Mouse (Mus musculus) heart, embryonic 12.5 days (tissue): ENCODE data around the gene Ripor1. TPM values are rescaled to one million over a fixed set of nuclear protein-coding genes. Genes with fewer than 3 reads are reported as not detected.
A peak's percentile ranks its signal among the peaks of the same experiment; 100 is the strongest.
"Not testable (repeated sequence)": the region's sequence is repeated elsewhere in the genome, so short reads cannot be mapped to it uniquely, and the experiment has no call there.

ENCODE experiments used
- ATAC-seq: fragments of 200-750 bp; cut with Nextera tagmentation; 2 replicates; pipeline ENCODE4 v1.8.0; 2017; ENCODE audit warnings: moderate TSS enrichment, moderate library complexity; ENCODE audit not compliant: insufficient number of reproducible peaks, low FRiP score
- H3K27ac ChIP-seq: fragments of 300-500 bp; sonication (generic); 2 replicates; pipeline ENCODE4 v1.5.1; 2016; ENCODE audit warnings: mild to moderate bottlenecking, moderate library complexity; ENCODE audit not compliant: poor library complexity, severe bottlenecking
- H3K27me3 ChIP-seq: fragments of 300-500 bp; sonication (generic); replicated peaks from 2 replicates; pipeline ENCODE4 v1.6.1; 2016; ENCODE audit warnings: mild to moderate bottlenecking, moderate library complexity
- H3K36me3 ChIP-seq: fragments of 300-500 bp; sonication (generic); 2 replicates; pipeline ENCODE4 v1.6.1; 2016; ENCODE audit warnings: mild to moderate bottlenecking, moderate library complexity
- H3K4me1 ChIP-seq: fragments of 300-500 bp; sonication (generic); replicated peaks from 2 replicates; pipeline ENCODE4 v1.6.1; 2016; ENCODE audit warnings: mild to moderate bottlenecking
- H3K4me2 ChIP-seq: fragments of 300-500 bp; sonication (generic); 2 replicates; pipeline ENCODE4 v1.6.1; 2016; ENCODE audit warnings: mild to moderate bottlenecking, moderate library complexity
- H3K4me3 ChIP-seq: fragments of 300-500 bp; sonication (generic); 2 replicates; pipeline ENCODE4 v1.5.1; 2016; ENCODE audit warnings: mild to moderate bottlenecking
- H3K9ac ChIP-seq: fragments of 300-500 bp; sonication (generic); 2 replicates; pipeline ENCODE4 v1.6.1; 2016; ENCODE audit warnings: mild to moderate bottlenecking, moderate library complexity
- H3K9me3 ChIP-seq: fragments of 300-500 bp; sonication (generic); replicated peaks from 2 replicates; pipeline ENCODE4 v1.6.1; 2016; ENCODE audit warnings: mild to moderate bottlenecking, moderate library complexity
- WGBS: fragments of 180-500 bp; shearing (Covaris S2); methylation state at CpG from one replicate; pipeline ENCODE4 v1.1.7; 2016; 5-methylcytosine and 5-hydroxymethylcytosine counted together
- polyA plus RNA-seq: library from polyadenylated mRNA; unstranded; fragments of >200 nt; fragmentation: Nextera tagmentation; extraction: Ambion mirVana; gene quantifications from 2 replicates; pipeline ENCODE4 v1.2.1, GENCODE M21; 2016

Gene Ripor1
- 32.8 and 33.4 TPM in 2 replicates for polyA plus RNA-seq

- under 1% methylated on average over 42 of the region's 42 CpGs for WGBS
Measured at GRCm38 (mm10) chr8:105604804-105605381, at the start of gene Ripor1. TSS of gene Ripor1 (plus strand) at chr8:105605255.

GRCm38 (mm10) chr8:105562863-105563262 lies 42.2 kb upstream of the Ripor1 start:
- Histone ChIP-seq H3K36me3 (peaks cover 12% of the 10 kb centered on the region; the same call in 1 of the 2 replicates), H3K4me3 (no peak overlapping the region), H3K27me3 (no peaks in the 10 kb centered on the region), H3K4me2 (no peak overlapping the region), H3K9me3 (no peaks in the 10 kb centered on the region), H3K27ac (no peak overlapping the region), H3K4me1 (peaks cover 29% of the 10 kb centered on the region), H3K9ac (no peak overlapping the region)
- WGBS, result 85% methylated on average over 3 of the region's 3 CpGs
- no peak for ATAC-seq

More at GRCm38 (mm10) chr8:105604804-105605381, at the start of gene Ripor1:
- Histone ChIP-seq H3K36me3 (no peaks in the 10 kb centered on the region), H3K27ac (peak within 1 kb of the TSS; percentile 96), H3K4me1 (peaks cover 39% of the 10 kb centered on the region), H3K9ac (peak within 1 kb of the TSS; percentile 95), H3K27me3 (no peaks in the 10 kb centered on the region), H3K4me2 (peak within 1 kb of the TSS; percentile 93), H3K4me3 (peak within 1 kb of the TSS; percentile 72), H3K9me3 (no peaks in the 10 kb centered on the region)
- peak; percentile 86 for ATAC-seq

GRCm38 (mm10) chr8:105563871-105564270 lies 41.2 kb upstream of the Ripor1 start:
- Histone ChIP-seq H3K27ac (no peak overlapping the region), H3K4me1 (peaks cover 29% of the 10 kb centered on the region), H3K36me3 (peaks cover 12% of the 10 kb centered on the region; the same call in 1 of the 2 replicates), H3K9ac (no peak overlapping the region), H3K4me2 (no peak overlapping the region), H3K9me3 (no peaks in the 10 kb centered on the region), H3K4me3 (no peak overlapping the region), H3K27me3 (no peaks in the 10 kb centered on the region)
- ATAC-seq, result no peak
- 89% methylated on average over 1 of the region's 1 CpGs for WGBS

DNA sequence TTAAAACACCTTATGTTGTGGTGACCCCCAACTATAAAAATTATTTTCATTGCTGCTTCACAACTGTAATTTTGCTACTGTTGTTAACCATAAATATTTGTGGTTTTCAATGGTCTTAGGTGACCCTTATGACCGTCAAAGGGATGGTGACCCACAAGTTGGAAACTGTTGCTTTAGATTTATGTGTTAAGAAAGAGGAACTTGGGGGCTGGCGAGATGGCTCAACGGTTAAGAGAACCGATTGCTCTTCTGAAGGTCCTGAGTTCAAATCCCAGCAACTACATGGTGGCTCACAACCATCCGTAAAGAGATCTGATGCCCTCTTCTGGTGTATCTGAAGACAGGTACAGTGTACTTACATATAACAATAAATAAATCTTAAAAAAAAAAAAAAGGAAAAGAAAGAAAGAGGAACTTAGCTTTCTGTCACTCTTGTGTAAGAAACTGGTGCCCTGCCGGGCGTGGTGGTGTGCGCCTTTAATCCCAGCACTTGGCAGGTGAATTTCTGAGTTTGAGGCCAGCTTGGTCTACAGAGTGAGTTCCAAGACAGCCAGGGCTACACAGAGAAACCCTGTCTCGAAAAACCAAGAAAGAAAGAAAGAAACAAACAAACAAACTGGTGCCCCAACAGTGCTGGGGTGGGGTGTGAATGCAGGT lies 40.4 kb upstream of the Ripor1 start:
- peak overlapping the region; percentile 91 for H3K4me2 ChIP-seq
- H3K9me3 ChIP-seq, H3K27me3 ChIP-seq, H3K27ac ChIP-seq, ATAC-seq: not testable (repeated sequence)
- peak overlapping the region; percentile 95 for H3K9ac ChIP-seq
- H3K4me3 ChIP-seq, result peak overlapping the region; percentile 97
- peaks cover 29% of the 10 kb centered on the region for H3K4me1 ChIP-seq
- H3K36me3 ChIP-seq, result peaks cover 12% of the 10 kb centered on the region; the same call in 1 of the 2 replicates
- WGBS, result 81% methylated on average over 9 of the region's 9 CpGs

DNA sequence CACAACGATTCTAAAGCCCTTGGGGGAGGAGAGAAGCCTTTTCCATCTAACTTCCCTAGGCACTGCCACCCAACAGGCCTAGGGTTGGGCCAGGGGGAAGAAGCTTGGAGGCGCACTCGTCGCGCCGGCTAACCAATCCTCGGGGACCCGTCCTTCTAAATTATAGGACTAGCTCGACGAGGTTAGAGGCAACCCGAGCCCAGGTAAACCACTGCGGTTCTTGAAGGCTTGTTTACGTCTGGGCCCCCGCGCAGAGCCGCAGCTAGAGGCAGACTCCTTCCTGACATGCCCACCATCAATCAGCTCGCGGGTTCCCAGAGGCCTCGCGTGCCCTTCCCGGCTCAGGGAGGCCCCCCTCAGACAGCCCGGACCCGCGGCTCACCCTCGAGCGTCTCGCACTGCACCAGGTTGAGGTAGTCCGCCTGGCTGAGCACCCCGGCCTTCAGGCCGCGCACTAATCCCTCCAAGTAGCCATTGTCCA lies 39.6 kb upstream of the Ripor1 start:
- H3K4me1 ChIP-seq, result peaks cover 29% of the 10 kb centered on the region
- ATAC-seq, result peak; percentile 70
- peak overlapping the region; percentile 91 for H3K4me2 ChIP-seq
- peak overlapping the region; percentile 79 for H3K27ac ChIP-seq
- peaks cover 8% of the 10 kb centered on the region; the same call in 1 of the 2 replicates for H3K36me3 ChIP-seq
- WGBS, result under 1% methylated on average over 31 of the region's 31 CpGs
- no peaks in the 10 kb centered on the region for H3K9me3 ChIP-seq
- peak overlapping the region; percentile 95 for H3K9ac ChIP-seq
- peak overlapping the region; percentile 97 for H3K4me3 ChIP-seq
- H3K27me3 ChIP-seq, result no peaks in the 10 kb centered on the region

- Histone ChIP-seq H3K27me3 (no peaks in the 10 kb centered on the region), H3K4me3 (peak within 1 kb of the TSS; percentile 97), H3K9me3 (no peaks in the 10 kb centered on the region), H3K4me1 (peaks cover 29% of the 10 kb centered on the region), H3K36me3 (peaks cover 8% of the 10 kb centered on the region; the same call in 1 of the 2 replicates), H3K4me2 (peak within 1 kb of the TSS; percentile 91), H3K9ac (peak within 1 kb of the TSS; percentile 95), H3K27ac (peak within 1 kb of the TSS; percentile 79)
- ATAC-seq, result peak; percentile 99
- WGBS, result 3% methylated on average over 51 of the region's 53 CpGs
Measured at GRCm38 (mm10) chr8:105565952-105566702, 38.9 kb upstream of the Ripor1 start, which contains the start of gene Atp6v0d1. TSS of gene Atp6v0d1 (minus strand) at chr8:105566047.

GRCm38 (mm10) chr8:105566703-105567595 lies 38.1 kb upstream of the Ripor1 start:
- Histone ChIP-seq H3K9me3 (no peaks in the 10 kb centered on the region), H3K4me1 (peaks cover 29% of the 10 kb centered on the region), H3K36me3 (peaks cover 4% of the 10 kb centered on the region; the same call in 1 of the 2 replicates), H3K27ac (no peak overlapping the region), H3K4me3 (peak overlapping the region; percentile 97), H3K4me2 (peak overlapping the region; percentile 77), H3K9ac (peak overlapping the region; percentile 74), H3K27me3 (no peaks in the 10 kb centered on the region)
- WGBS, result 21% methylated on average over 27 of the region's 27 CpGs
- peak; percentile 10; the same call in 1 of the 2 replicates for ATAC-seq

- H3K9me3 ChIP-seq, result no peaks in the 10 kb centered on the region
Measured at GRCm38 (mm10) chr8:105571810-105572209, 33.2 kb upstream of the Ripor1 start.

GRCm38 (mm10) chr8:105573427-105573826 lies 31.6 kb upstream of the Ripor1 start:
- Histone ChIP-seq H3K9me3 (no peaks in the 10 kb centered on the region), H3K4me2 (no peak overlapping the region), H3K4me3 (no peak overlapping the region), H3K27ac (no peak overlapping the region), H3K36me3 (no peaks in the 10 kb centered on the region), H3K4me1 (no peaks in the 10 kb centered on the region), H3K9ac (no peak overlapping the region), H3K27me3 (no peaks in the 10 kb centered on the region)
- ATAC-seq, result no peak

More at GRCm38 (mm10) chr8:105571810-105572209, 33.2 kb upstream of the Ripor1 start:
- 85% methylated on average over 9 of the region's 9 CpGs for WGBS
- Histone ChIP-seq H3K9ac (no peak overlapping the region), H3K4me2 (no peak overlapping the region), H3K27me3 (no peaks in the 10 kb centered on the region), H3K4me1 (peaks cover 5% of the 10 kb centered on the region), H3K36me3 (no peaks in the 10 kb centered on the region), H3K27ac (no peak overlapping the region), H3K4me3 (no peak overlapping the region)
- no peak for ATAC-seq

DNA sequence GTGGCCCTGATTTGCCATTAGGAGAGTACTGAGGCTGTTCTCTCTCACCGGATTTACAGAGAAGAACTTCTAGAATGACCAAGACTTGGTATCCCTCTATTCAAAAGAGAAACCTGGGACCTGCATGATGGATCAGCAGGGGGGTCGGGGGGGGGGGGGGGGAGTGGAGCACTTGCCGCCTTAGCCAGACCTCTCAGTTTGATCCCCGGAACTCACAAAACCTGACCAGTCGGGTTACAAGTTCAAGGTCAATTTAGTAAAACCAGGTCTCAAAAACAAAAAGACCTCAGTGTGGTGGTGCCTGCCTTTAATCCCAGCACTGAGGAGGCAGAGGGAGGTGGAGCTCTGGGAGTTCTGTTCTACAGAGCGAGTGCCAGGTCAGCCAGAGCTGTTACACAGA lies 30.3 kb upstream of the Ripor1 start:
- H3K4me3 ChIP-seq, result no peak overlapping the region
- H3K4me2 ChIP-seq, result no peak overlapping the region
- H3K4me1 ChIP-seq, result 0 out of 2 replicates have a peak, but pooled peaks cover 4% of the 10 kb centered on the region
- no peak overlapping the region for H3K9ac ChIP-seq
- 47% methylated on average over 6 of the region's 6 CpGs for WGBS
- H3K36me3 ChIP-seq, result no peaks in the 10 kb centered on the region
- no peak overlapping the region for H3K27ac ChIP-seq
- no peaks in the 10 kb centered on the region for H3K27me3 ChIP-seq
- no peaks in the 10 kb centered on the region for H3K9me3 ChIP-seq
- no peak for ATAC-seq
